Mouse (Mus musculus): ENCODE data around the gene Gm49342. TPM values are rescaled to one million over a fixed set of nuclear protein-coding genes. Genes with fewer than 3 reads are reported as not detected.

The Gm49342 gene
- polyA plus RNA-seq, 1 experiment, result 27.3 TPM

GRCm38 (mm10) chr14:50979631-50980030 is 35.3 kb downstream of the Gm49342 start:
- Histone ChIP-seq H3K36me3 (ENCODE audit: control insufficient read depth, insufficient read depth) (no peaks in the 10 kb centered on the region), H3K79me3 (ENCODE audit: low read depth) (no peaks in the 10 kb centered on the region), H3K27me3 (ENCODE audit: control insufficient read depth, insufficient read depth, insufficient read length) (no peaks in the 10 kb centered on the region), H3K4me3 (ENCODE audit: insufficient read depth, poor library complexity, severe bottlenecking) (no peak overlapping the region), H3ac (ENCODE audit: control insufficient read depth, insufficient read length, low read depth) (no peak overlapping the region), H3K79me2 (ENCODE audit: control insufficient read depth, insufficient read depth) (no peaks in the 10 kb centered on the region)
- no peak for TF ChIP-seq CEBPB (IDR thresholded peaks at IDR 0.05; ENCODE audit: low read depth)
- no peak for TF ChIP-seq CTCF (IDR thresholded peaks at IDR 0.05; ENCODE audit: control insufficient read depth, insufficient read depth, insufficient read length)
- no peak for TF ChIP-seq FOSL1 (IDR thresholded peaks at IDR 0.05; ENCODE audit: insufficient read depth, low read length, poor library complexity, severe bottlenecking)
- TF ChIP-seq MYOG (IDR thresholded peaks at IDR 0.05; ENCODE audit: control insufficient read depth, extremely low read depth, insufficient read length), result no peak
- TF ChIP-seq USF1 (IDR thresholded peaks at IDR 0.05; ENCODE audit: low read depth), result no peak
- no peak for TF ChIP-seq MYOD1 (IDR thresholded peaks at IDR 0.05; ENCODE audit: control insufficient read depth, insufficient read length, low read depth)
- no peak for TF ChIP-seq MAX (IDR thresholded peaks at IDR 0.05)

GRCm38 (mm10) chr14:50981207-50981606 is 36.9 kb downstream of the Gm49342 start:
- no peak overlapping the region for H3ac ChIP-seq (ENCODE audit: control insufficient read depth, insufficient read length, low read depth)
- H3K79me2 ChIP-seq (ENCODE audit: control insufficient read depth, insufficient read depth), result no peaks in the 10 kb centered on the region
- H3K36me3 ChIP-seq (ENCODE audit: control insufficient read depth, insufficient read depth), result no peaks in the 10 kb centered on the region
- TF ChIP-seq MAX (IDR thresholded peaks at IDR 0.05) (no peak), FOSL1 (IDR thresholded peaks at IDR 0.05; ENCODE audit: insufficient read depth, low read length, poor library complexity, severe bottlenecking) (no peak), USF1 (IDR thresholded peaks at IDR 0.05; ENCODE audit: low read depth) (no peak), MYOD1 (IDR thresholded peaks at IDR 0.05; ENCODE audit: control insufficient read depth, insufficient read length, low read depth) (no peak), CEBPB (IDR thresholded peaks at IDR 0.05; ENCODE audit: low read depth) (no peak), CTCF (IDR thresholded peaks at IDR 0.05; ENCODE audit: control insufficient read depth, insufficient read depth, insufficient read length) (no peak), MYOG (IDR thresholded peaks at IDR 0.05; ENCODE audit: control insufficient read depth, extremely low read depth, insufficient read length) (no peak)
- H3K79me3 ChIP-seq (ENCODE audit: low read depth), result no peaks in the 10 kb centered on the region
- no peak overlapping the region for H3K4me3 ChIP-seq (ENCODE audit: insufficient read depth, poor library complexity, severe bottlenecking)
- H3K27me3 ChIP-seq (ENCODE audit: control insufficient read depth, insufficient read depth, insufficient read length), result no peaks in the 10 kb centered on the region

GRCm38 (mm10) chr14:50981837-50982236 is 37.5 kb downstream of the Gm49342 start:
- no peak for TF ChIP-seq MYOG (IDR thresholded peaks at IDR 0.05; ENCODE audit: control insufficient read depth, extremely low read depth, insufficient read length)
- no peaks in the 10 kb centered on the region for H3K79me3 ChIP-seq (ENCODE audit: low read depth)
- no peak overlapping the region for H3ac ChIP-seq (ENCODE audit: control insufficient read depth, insufficient read length, low read depth)
- H3K79me2 ChIP-seq (ENCODE audit: control insufficient read depth, insufficient read depth), result no peaks in the 10 kb centered on the region
- no peaks in the 10 kb centered on the region for H3K36me3 ChIP-seq (ENCODE audit: control insufficient read depth, insufficient read depth)
- no peak overlapping the region for H3K4me3 ChIP-seq (ENCODE audit: insufficient read depth, poor library complexity, severe bottlenecking)
- no peaks in the 10 kb centered on the region for H3K27me3 ChIP-seq (ENCODE audit: control insufficient read depth, insufficient read depth, insufficient read length)

- Histone ChIP-seq H3K79me2 (ENCODE audit: control insufficient read depth, insufficient read depth) (no peaks in the 10 kb centered on the region), H3K36me3 (ENCODE audit: control insufficient read depth, insufficient read depth) (no peaks in the 10 kb centered on the region), H3K79me3 (ENCODE audit: low read depth) (no peaks in the 10 kb centered on the region), H3K27me3 (ENCODE audit: control insufficient read depth, insufficient read depth, insufficient read length) (no peaks in the 10 kb centered on the region), H3K4me3 (ENCODE audit: insufficient read depth, poor library complexity, severe bottlenecking) (no peak overlapping the region), H3ac (ENCODE audit: control insufficient read depth, insufficient read length, low read depth) (no peak overlapping the region)
- TF ChIP-seq CTCF (IDR thresholded peaks at IDR 0.05; ENCODE audit: control insufficient read depth, insufficient read depth, insufficient read length) (no peak), USF1 (IDR thresholded peaks at IDR 0.05; ENCODE audit: low read depth) (no peak), MYOD1 (IDR thresholded peaks at IDR 0.05; ENCODE audit: control insufficient read depth, insufficient read length, low read depth) (no peak), FOSL1 (IDR thresholded peaks at IDR 0.05; ENCODE audit: insufficient read depth, low read length, poor library complexity, severe bottlenecking) (no peak), MYOG (IDR thresholded peaks at IDR 0.05; ENCODE audit: control insufficient read depth, extremely low read depth, insufficient read length) (no peak), CEBPB (IDR thresholded peaks at IDR 0.05; ENCODE audit: low read depth) (no peak), MAX (IDR thresholded peaks at IDR 0.05) (no peak)
Measured at GRCm38 (mm10) chr14:50987668-50988067, 43.4 kb downstream of the Gm49342 start.

GRCm38 (mm10) chr14:50991037-50991436 is 46.7 kb downstream of the Gm49342 start:
- H3K27me3 ChIP-seq (ENCODE audit: control insufficient read depth, insufficient read depth, insufficient read length), result no peaks in the 10 kb centered on the region
- no peaks in the 10 kb centered on the region for H3K36me3 ChIP-seq (ENCODE audit: control insufficient read depth, insufficient read depth)
- H3ac ChIP-seq (ENCODE audit: control insufficient read depth, insufficient read length, low read depth), result no peak overlapping the region
- H3K79me2 ChIP-seq (ENCODE audit: control insufficient read depth, insufficient read depth), result no peaks in the 10 kb centered on the region
- H3K79me3 ChIP-seq (ENCODE audit: low read depth), result no peaks in the 10 kb centered on the region
- no peak overlapping the region for H3K4me3 ChIP-seq (ENCODE audit: insufficient read depth, poor library complexity, severe bottlenecking)
- TF ChIP-seq FOSL1 (IDR thresholded peaks at IDR 0.05; ENCODE audit: insufficient read depth, low read length, poor library complexity, severe bottlenecking) (no peak), MAX (IDR thresholded peaks at IDR 0.05) (no peak), MYOD1 (IDR thresholded peaks at IDR 0.05; ENCODE audit: control insufficient read depth, insufficient read length, low read depth) (no peak), MYOG (IDR thresholded peaks at IDR 0.05; ENCODE audit: control insufficient read depth, extremely low read depth, insufficient read length) (no peak), USF1 (IDR thresholded peaks at IDR 0.05; ENCODE audit: low read depth) (no peak), CTCF (IDR thresholded peaks at IDR 0.05; ENCODE audit: control insufficient read depth, insufficient read depth, insufficient read length) (no peak), CEBPB (IDR thresholded peaks at IDR 0.05; ENCODE audit: low read depth) (no peak)

GRCm38 (mm10) chr14:50997088-50997487 is 52.8 kb downstream of the Gm49342 start:
- H3K79me3 ChIP-seq (ENCODE audit: low read depth), result no peaks in the 10 kb centered on the region
- no peaks in the 10 kb centered on the region for H3K27me3 ChIP-seq (ENCODE audit: control insufficient read depth, insufficient read depth, insufficient read length)
- H3K4me3 ChIP-seq (ENCODE audit: insufficient read depth, poor library complexity, severe bottlenecking), result no peak overlapping the region
- TF ChIP-seq MYOG (IDR thresholded peaks at IDR 0.05; ENCODE audit: control insufficient read depth, extremely low read depth, insufficient read length), result no peak
- no peak for TF ChIP-seq MYOD1 (IDR thresholded peaks at IDR 0.05; ENCODE audit: control insufficient read depth, insufficient read length, low read depth)
- no peak for TF ChIP-seq CEBPB (IDR thresholded peaks at IDR 0.05; ENCODE audit: low read depth)
- no peak for TF ChIP-seq CTCF (IDR thresholded peaks at IDR 0.05; ENCODE audit: control insufficient read depth, insufficient read depth, insufficient read length)
- TF ChIP-seq MAX (IDR thresholded peaks at IDR 0.05), result no peak
- no peak for TF ChIP-seq USF1 (IDR thresholded peaks at IDR 0.05; ENCODE audit: low read depth)
- no peak for TF ChIP-seq FOSL1 (IDR thresholded peaks at IDR 0.05; ENCODE audit: insufficient read depth, low read length, poor library complexity, severe bottlenecking)
- H3K79me2 ChIP-seq (ENCODE audit: control insufficient read depth, insufficient read depth), result no peaks in the 10 kb centered on the region
- H3K36me3 ChIP-seq (ENCODE audit: control insufficient read depth, insufficient read depth), result no peaks in the 10 kb centered on the region
- no peak overlapping the region for H3ac ChIP-seq (ENCODE audit: control insufficient read depth, insufficient read length, low read depth)
